Mouse (Mus musculus): ENCODE results near the gene Tut4. TPM values are rescaled to one million over a fixed set of nuclear protein-coding genes. Genes with fewer than 3 reads are reported as not detected.

Gene Tut4
- polyA plus RNA-seq, 1 experiment = not detected

- Histone ChIP-seq H3K4me3 (ENCODE audit: insufficient read depth, low read depth, low read length) (no peak overlapping the region), H3K27ac (ENCODE audit: insufficient read depth, low read depth, low read length) (no peak overlapping the region), H3K4me1 (ENCODE audit: control insufficient read depth, insufficient read depth, low read length) (no peaks in the 10 kb centered on the region)
- WGBS = 41% methylated on average over 5 of the region's 5 CpGs
- TF ChIP-seq CTCF (IDR thresholded peaks at IDR 0.05; ENCODE audit: insufficient read depth, low read depth, low read length) (no peak), POLR2A (IDR thresholded peaks at IDR 0.05; ENCODE audit: insufficient read depth, low read depth, low read length) (no peak)
These were observed 2.2 kb downstream of the Tut4 start for GRCm38 (mm10) chr4:108461262-108461903.

DNA sequence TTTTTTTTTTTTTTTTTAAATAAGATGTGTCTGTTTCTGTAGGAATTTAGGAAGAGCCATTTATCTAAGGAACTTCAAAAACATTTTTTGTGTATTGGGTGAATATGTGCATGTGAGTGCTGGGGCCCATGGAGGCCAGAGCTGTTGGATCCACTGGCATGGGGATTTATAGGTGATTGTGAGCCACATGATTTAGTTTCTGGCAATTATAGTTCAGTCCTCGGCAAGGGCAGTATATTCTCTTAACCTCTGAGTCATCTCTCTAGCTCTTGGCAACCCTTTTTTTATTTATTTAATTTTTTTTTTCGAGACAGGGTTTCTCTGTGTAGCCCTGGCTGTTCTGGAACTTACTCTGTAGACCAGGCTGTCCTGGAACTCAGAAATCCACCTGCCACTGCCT is 14.4 kb downstream of the Tut4 start:
- TF ChIP-seq CTCF (IDR thresholded peaks at IDR 0.05; ENCODE audit: insufficient read depth, low read depth, low read length) = no peak
- no peak for TF ChIP-seq POLR2A (IDR thresholded peaks at IDR 0.05; ENCODE audit: insufficient read depth, low read depth, low read length)
- no peaks in the 10 kb centered on the region for H3K4me1 ChIP-seq (ENCODE audit: control insufficient read depth, insufficient read depth, low read length)
- WGBS = 42% methylated on average over 2 of the region's 2 CpGs
- H3K27ac ChIP-seq (ENCODE audit: insufficient read depth, low read depth, low read length) = no peak overlapping the region
- no peak overlapping the region for H3K4me3 ChIP-seq (ENCODE audit: insufficient read depth, low read depth, low read length)

GRCm38 (mm10) chr4:108482776-108483175 is 23.6 kb downstream of the Tut4 start:
- TF ChIP-seq CTCF (IDR thresholded peaks at IDR 0.05; ENCODE audit: insufficient read depth, low read depth, low read length) (no peak), POLR2A (IDR thresholded peaks at IDR 0.05; ENCODE audit: insufficient read depth, low read depth, low read length) (no peak)
- Histone ChIP-seq H3K27ac (ENCODE audit: insufficient read depth, low read depth, low read length) (no peak overlapping the region), H3K4me3 (ENCODE audit: insufficient read depth, low read depth, low read length) (no peak overlapping the region), H3K4me1 (ENCODE audit: control insufficient read depth, insufficient read depth, low read length) (no peaks in the 10 kb centered on the region)

DNA sequence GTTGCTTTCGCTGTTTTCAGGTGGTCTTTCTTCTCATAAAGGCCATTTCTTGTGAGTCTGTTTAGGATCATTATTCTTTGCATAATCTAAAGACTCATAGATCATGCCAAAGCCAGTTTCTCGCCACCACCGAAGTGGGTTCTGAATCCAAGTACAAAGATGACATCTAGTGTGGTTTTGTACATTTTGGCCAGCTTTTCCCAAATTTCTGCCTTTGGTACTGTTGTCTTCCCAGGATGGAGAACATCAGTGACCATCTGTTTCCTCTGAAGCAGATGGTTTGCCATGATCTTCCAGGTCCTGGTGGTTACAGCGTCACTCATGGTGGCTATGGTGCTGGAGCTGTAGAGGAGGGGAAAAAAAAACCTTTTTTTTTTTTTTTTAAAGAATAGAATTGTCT is 25.0 kb downstream of the Tut4 start:
- TF ChIP-seq CTCF (IDR thresholded peaks at IDR 0.05; ENCODE audit: insufficient read depth, low read depth, low read length) (no peak), POLR2A (IDR thresholded peaks at IDR 0.05; ENCODE audit: insufficient read depth, low read depth, low read length) (no peak)
- 95% methylated on average over 4 of the region's 4 CpGs for WGBS
- Histone ChIP-seq H3K4me1 (ENCODE audit: control insufficient read depth, insufficient read depth, low read length) (no peaks in the 10 kb centered on the region), H3K4me3 (ENCODE audit: insufficient read depth, low read depth, low read length) (no peak overlapping the region), H3K27ac (ENCODE audit: insufficient read depth, low read depth, low read length) (no peak overlapping the region)

- Histone ChIP-seq H3K4me3 (ENCODE audit: insufficient read depth, low read depth, low read length) (no peak overlapping the region), H3K27ac (ENCODE audit: insufficient read depth, low read depth, low read length) (no peak overlapping the region), H3K4me1 (ENCODE audit: control insufficient read depth, insufficient read depth, low read length) (no peaks in the 10 kb centered on the region)
- WGBS = 91% methylated on average over 2 of the region's 2 CpGs
- TF ChIP-seq CTCF (IDR thresholded peaks at IDR 0.05; ENCODE audit: insufficient read depth, low read depth, low read length) = no peak
- TF ChIP-seq POLR2A (IDR thresholded peaks at IDR 0.05; ENCODE audit: insufficient read depth, low read depth, low read length) = no peak
These were observed 43.8 kb downstream of the Tut4 start for GRCm38 (mm10) chr4:108503023-108503422.

- TF ChIP-seq POLR2A (IDR thresholded peaks at IDR 0.05; ENCODE audit: insufficient read depth, low read depth, low read length) (no peak), CTCF (IDR thresholded peaks at IDR 0.05; ENCODE audit: insufficient read depth, low read depth, low read length) (no peak)
- no peak overlapping the region for H3K27ac ChIP-seq (ENCODE audit: insufficient read depth, low read depth, low read length)
- no peak overlapping the region for H3K4me3 ChIP-seq (ENCODE audit: insufficient read depth, low read depth, low read length)
- no peaks in the 10 kb centered on the region; the same call in 1 of the 2 replicates for H3K4me1 ChIP-seq (ENCODE audit: control insufficient read depth, insufficient read depth, low read length)
- WGBS = 96% methylated on average over 2 of the region's 2 CpGs
These were observed 80.5 kb downstream of the Tut4 start for GRCm38 (mm10) chr4:108539701-108540100.

DNA sequence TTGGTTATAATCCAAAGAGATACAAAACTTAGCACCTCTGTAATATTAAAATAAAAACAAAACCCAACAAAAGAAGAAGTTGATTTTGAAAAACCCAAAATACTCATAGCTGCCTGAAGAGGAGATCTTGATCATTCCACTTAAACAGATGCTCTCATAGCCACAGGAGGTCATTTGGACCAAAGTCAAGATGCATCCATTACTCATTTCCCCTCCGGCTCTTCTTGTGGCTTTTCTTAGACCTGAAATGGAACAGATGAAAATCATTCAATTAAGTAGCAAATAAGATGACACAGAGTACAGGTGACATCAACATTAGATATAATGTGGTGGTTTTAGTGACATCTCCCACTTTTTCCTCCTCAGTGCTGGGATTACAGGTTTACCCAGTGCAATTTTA is 105.8 kb downstream of the Tut4 start:
- TF ChIP-seq CTCF (IDR thresholded peaks at IDR 0.05; ENCODE audit: insufficient read depth, low read depth, low read length) (no peak), POLR2A (IDR thresholded peaks at IDR 0.05; ENCODE audit: insufficient read depth, low read depth, low read length) (no peak)
- 51% methylated on average over 1 of the region's 1 CpGs for WGBS
- H3K4me3 ChIP-seq (ENCODE audit: insufficient read depth, low read depth, low read length) = no peak overlapping the region

GRCm38 (mm10) chr4:108572644-108573043 is 113.4 kb downstream of the Tut4 start:
- WGBS = 93% methylated on average over 3 of the region's 3 CpGs
- peaks cover 3% of the 10 kb centered on the region; the same call in 1 of the 2 replicates for H3K4me1 ChIP-seq (ENCODE audit: control insufficient read depth, insufficient read depth, low read length)
- no peak for TF ChIP-seq CTCF (IDR thresholded peaks at IDR 0.05; ENCODE audit: insufficient read depth, low read depth, low read length)
- no peak for TF ChIP-seq POLR2A (IDR thresholded peaks at IDR 0.05; ENCODE audit: insufficient read depth, low read depth, low read length)
- no peak overlapping the region for H3K4me3 ChIP-seq (ENCODE audit: insufficient read depth, low read depth, low read length)
- H3K27ac ChIP-seq (ENCODE audit: insufficient read depth, low read depth, low read length) = no peak overlapping the region

More for the DNA sequence above, 105.8 kb downstream of the Tut4 start:
- Histone ChIP-seq H3K4me1 (ENCODE audit: control insufficient read depth, insufficient read depth, low read length) (no peaks in the 10 kb centered on the region), H3K27ac (ENCODE audit: insufficient read depth, low read depth, low read length) (no peak overlapping the region)

DNA sequence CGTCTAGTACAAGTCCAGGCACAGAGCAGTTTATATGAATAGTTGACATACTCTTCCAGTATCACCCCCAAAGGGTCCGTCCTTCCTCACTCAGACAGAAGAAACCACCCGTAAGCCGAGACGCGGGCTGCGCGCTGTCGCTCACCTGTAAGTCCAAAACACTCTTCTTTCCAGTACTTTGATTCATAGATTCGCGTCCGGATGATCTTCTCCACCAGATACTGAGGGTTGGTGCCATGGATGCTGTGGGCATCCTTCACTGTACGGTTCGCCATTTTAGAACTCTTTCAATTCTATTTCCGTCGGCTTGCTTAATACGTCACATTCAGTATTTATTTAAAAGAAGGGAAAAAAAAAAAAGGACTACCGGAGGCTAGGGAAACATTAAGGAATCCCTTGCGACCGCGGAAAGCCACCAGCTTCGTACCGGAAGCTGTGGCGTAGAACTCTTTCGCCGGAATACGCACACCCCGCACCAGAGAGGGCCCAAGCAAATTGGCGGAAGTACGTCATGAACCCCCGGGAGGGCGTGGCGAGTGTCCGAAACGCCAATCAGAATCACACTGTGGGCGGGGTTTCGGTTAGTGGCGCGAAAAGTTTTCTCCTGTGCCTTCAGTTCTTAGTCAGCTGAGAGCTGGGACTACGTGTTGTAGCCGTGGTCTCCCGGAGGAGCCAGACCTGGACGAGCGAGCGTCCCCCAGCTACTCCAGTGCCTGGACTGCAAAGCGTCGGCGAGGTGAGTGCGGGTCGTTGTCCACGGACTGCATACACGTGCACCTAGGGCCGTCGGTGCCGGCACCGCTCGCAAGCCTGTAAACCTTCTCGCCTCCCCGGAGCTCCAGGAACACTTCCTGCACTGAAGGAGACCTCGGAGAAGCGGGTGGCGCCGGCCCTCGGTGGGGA is 119.9 kb downstream of the Tut4 start, which contains the start of the genes Prpf38a and Orc1:
Prpf38a (minus strand) TSS at position 497 of the 903 bp plus-strand sequence.
Orc1 (plus strand) TSS at position 584 of the 903 bp plus-strand sequence.
- under 1% methylated on average over 64 of the region's 64 CpGs for WGBS
- peaks cover 12% of the 10 kb centered on the region for H3K4me1 ChIP-seq (ENCODE audit: control insufficient read depth, insufficient read depth, low read length)
- H3K4me3 ChIP-seq (ENCODE audit: insufficient read depth, low read depth, low read length) = peak within 1 kb of the TSS; percentile 85
- peak within 1 kb of the TSS; percentile 64; the same call in 1 of the 2 replicates for H3K27ac ChIP-seq (ENCODE audit: insufficient read depth, low read depth, low read length)
- TF ChIP-seq POLR2A (IDR thresholded peaks at IDR 0.05; ENCODE audit: insufficient read depth, low read depth, low read length) (peak; percentile 46; the same call in 1 of the 2 replicates), CTCF (IDR thresholded peaks at IDR 0.05; ENCODE audit: insufficient read depth, low read depth, low read length) (no peak)
